Mouse (Mus musculus): ENCODE data around the gene Olfr1442. TPM values are rescaled to one million over a fixed set of nuclear protein-coding genes. Genes with fewer than 3 reads are reported as not detected.
"Not testable (repeated sequence)": the region's sequence is repeated elsewhere in the genome, so short reads cannot be mapped to it uniquely, and the experiment has no call there.

Olfr1442 gene
- not detected in 2 replicates for polyA plus RNA-seq (2015; fragmentation: Nextera tagmentation; extraction: Ambion mirVana)

DNA sequence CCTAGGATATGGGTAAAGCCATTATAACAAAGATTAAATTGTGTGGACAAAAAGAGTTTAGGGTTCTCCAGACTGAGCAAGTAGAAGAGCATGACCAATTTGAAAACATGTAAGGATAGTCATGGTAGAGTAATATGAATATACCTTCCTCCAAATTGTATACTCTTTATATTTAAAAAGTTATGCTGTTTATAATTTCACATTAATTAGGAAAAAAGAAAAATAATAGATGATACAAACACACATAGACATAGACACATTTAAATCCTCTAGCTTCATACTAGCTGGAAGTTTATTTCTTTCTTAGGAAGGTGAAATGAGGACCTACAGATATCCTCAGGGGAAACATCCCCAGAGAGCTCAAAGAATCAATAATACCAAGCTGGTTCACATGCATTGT, at the start of gene Olfr1442:
TSS of gene Olfr1442 (plus strand) at position 301 of the 400 bp plus-strand sequence.
- H3K4me2 ChIP-seq, result no peak within 1 kb of the TSS
- no peak within 1 kb of the TSS for H3K27ac ChIP-seq (replicated peaks)
- no peaks in the 10 kb centered on the region for H3K9me3 ChIP-seq
- no peaks in the 10 kb centered on the region for H3K4me1 ChIP-seq (replicated peaks)
- H3K27me3 ChIP-seq, result no peaks in the 10 kb centered on the region
- no peak for ATAC-seq (ENCODE audit: low FRiP score, low read depth)
- no peak within 1 kb of the TSS for H3K9ac ChIP-seq
- no peaks in the 10 kb centered on the region for H3K36me3 ChIP-seq
- H3K4me3 ChIP-seq, result no peak within 1 kb of the TSS

DNA sequence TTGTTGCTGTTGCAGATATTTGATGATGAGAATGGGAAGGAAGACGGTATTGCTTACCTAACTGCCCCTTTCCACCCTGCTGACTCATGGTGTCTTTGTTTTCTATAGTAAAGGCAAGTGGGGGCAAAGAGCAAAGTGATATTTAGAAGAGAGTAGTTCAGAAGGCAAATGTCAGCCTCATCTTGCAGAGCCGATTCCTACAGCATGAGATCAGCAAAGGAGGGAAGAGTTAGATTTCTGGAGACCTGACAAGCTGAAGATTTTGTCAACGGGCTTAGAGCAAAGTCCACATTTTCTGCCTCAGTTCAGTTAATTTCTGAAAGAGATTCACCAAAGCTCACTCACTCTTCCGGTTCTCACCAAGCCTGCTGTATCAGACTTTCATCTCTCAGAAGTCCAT, 37.1 kb upstream of the Olfr1442 start, which contains the start of gene Glyat:
TSS of gene Glyat (plus strand) at position 133 of the 400 bp plus-strand sequence.
- WGBS, result 83% methylated on average over 4 of the region's 4 CpGs
- Histone ChIP-seq H3K36me3 (no peaks in the 10 kb centered on the region), H3K27me3 (no peaks in the 10 kb centered on the region)

DNA sequence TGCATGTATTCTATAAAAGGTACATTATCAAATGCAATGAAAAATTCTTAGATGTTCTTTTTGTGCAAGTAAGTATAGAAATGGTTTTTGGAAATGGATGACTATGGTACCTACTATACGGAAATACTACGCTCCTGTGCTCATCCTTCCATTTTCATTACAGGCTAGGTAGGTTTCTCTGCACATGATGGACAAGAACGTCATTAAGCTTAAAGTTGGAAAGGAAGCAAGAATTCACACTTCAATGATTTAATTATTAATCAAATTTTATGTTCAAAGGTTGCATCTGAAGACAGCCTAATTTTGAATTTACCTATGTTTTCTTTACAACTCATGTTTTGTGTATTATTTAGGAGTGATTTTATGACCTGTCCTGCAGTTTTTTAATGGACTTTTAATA, 36.0 kb upstream of the Olfr1442 start:
- H3K9me3 ChIP-seq, result no peaks in the 10 kb centered on the region
- ATAC-seq (ENCODE audit: low FRiP score, low read depth), result no peak
- no peak overlapping the region for H3K27ac ChIP-seq (replicated peaks)
- no peak overlapping the region for H3K4me2 ChIP-seq
- H3K27me3 ChIP-seq, result no peaks in the 10 kb centered on the region
- no peaks in the 10 kb centered on the region for H3K4me1 ChIP-seq (replicated peaks)
- H3K4me3 ChIP-seq, result no peak overlapping the region
- H3K9ac ChIP-seq, result no peak overlapping the region
- 91% methylated on average over 3 of the region's 3 CpGs for WGBS
- no peaks in the 10 kb centered on the region for H3K36me3 ChIP-seq

More for the DNA sequence above, 37.1 kb upstream of the Olfr1442 start, which contains the start of gene Glyat:
- H3K4me3 ChIP-seq, result no peak within 1 kb of the TSS
- H3K9me3 ChIP-seq, result no peaks in the 10 kb centered on the region
- H3K27ac ChIP-seq (replicated peaks), result no peak within 1 kb of the TSS
- no peak within 1 kb of the TSS for H3K4me2 ChIP-seq
- no peaks in the 10 kb centered on the region for H3K4me1 ChIP-seq (replicated peaks)
- no peak for ATAC-seq (ENCODE audit: low FRiP score, low read depth)
- no peak within 1 kb of the TSS for H3K9ac ChIP-seq

DNA sequence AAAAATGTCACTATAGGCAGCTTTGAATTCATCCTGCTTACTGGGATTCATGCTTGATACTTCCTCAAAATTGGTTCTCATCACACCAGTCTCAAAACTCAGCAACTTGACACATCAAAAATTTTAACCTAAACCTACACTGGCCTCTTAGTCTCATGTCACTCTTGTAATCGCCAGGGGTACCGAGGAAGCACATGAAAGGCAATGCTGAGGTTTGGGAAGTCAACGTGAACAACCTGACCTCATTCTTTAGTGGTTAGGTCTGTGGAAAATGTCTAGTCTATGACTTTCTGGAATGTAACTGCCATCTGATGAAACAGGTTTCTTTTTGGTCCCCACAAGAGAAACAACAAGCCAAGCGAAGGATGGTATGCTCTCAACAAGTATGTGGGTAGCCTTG, 35.3 kb upstream of the Olfr1442 start:
- WGBS, result 91% methylated on average over 4 of the region's 4 CpGs
- Histone ChIP-seq H3K4me3 (no peak overlapping the region), H3K36me3 (no peaks in the 10 kb centered on the region)

DNA sequence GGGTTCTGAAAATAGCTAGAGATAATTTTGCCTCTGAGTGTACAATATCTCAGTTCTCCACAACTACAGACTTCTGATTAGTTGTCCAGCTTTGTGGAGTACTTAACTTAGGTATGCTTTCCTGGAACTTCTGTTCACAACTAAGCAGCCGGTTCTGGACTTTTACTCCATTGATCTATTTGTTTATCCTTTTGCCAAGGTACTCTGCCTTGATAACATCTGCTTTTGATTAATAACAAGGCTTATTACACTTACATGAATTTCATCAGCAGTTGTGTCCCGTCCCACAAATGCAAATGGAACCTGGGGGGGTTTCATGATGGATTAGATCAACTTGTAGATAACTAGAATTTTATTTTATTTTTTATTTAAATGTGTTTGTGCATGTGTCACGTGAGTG, 33.4 kb upstream of the Olfr1442 start:
- Histone ChIP-seq H3K9me3 (no peaks in the 10 kb centered on the region), H3K4me2 (no peak overlapping the region), H3K27me3 (no peaks in the 10 kb centered on the region), H3K4me1 (replicated peaks) (no peaks in the 10 kb centered on the region), H3K9ac (no peak overlapping the region), H3K4me3 (no peak overlapping the region), H3K36me3 (no peaks in the 10 kb centered on the region), H3K27ac (replicated peaks) (no peak overlapping the region)
- 83% methylated on average over 3 of the region's 3 CpGs for WGBS
- ATAC-seq (ENCODE audit: low FRiP score, low read depth), result no peak

More for the DNA sequence above, 35.3 kb upstream of the Olfr1442 start:
- Histone ChIP-seq H3K27ac (replicated peaks) (no peak overlapping the region), H3K9me3 (no peaks in the 10 kb centered on the region), H3K4me2 (no peak overlapping the region), H3K9ac (no peak overlapping the region), H3K4me1 (replicated peaks) (no peaks in the 10 kb centered on the region), H3K27me3 (no peaks in the 10 kb centered on the region)
- no peak for ATAC-seq (ENCODE audit: low FRiP score, low read depth)

DNA sequence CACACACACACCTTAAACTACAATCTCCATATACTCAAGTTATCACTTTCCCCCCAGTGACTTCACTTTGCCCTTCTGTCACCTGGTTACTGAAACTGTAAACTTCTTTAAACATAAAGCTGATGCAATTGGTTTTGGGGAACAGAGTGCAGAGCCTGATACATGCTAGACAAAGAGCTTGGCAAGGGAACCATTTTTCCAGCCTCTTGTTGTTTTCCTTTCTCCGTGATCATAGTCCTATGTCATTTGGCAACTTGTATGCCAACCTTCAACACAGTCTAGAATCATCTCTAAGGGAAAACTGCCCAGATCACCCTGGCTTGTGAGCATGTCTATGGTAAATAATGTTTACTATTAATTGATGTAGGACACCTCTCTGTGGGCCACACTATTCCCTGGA, 32.2 kb upstream of the Olfr1442 start:
- Histone ChIP-seq H3K27ac (replicated peaks) (no peak overlapping the region), H3K9me3 (no peaks in the 10 kb centered on the region), H3K4me3 (no peak overlapping the region), H3K9ac (no peak overlapping the region), H3K36me3 (no peaks in the 10 kb centered on the region), H3K4me2 (no peak overlapping the region), H3K27me3 (no peaks in the 10 kb centered on the region), H3K4me1 (replicated peaks) (no peaks in the 10 kb centered on the region)
- ATAC-seq (ENCODE audit: low FRiP score, low read depth), result no peak
- WGBS, result 75% methylated on average over 1 of the region's 1 CpGs

DNA sequence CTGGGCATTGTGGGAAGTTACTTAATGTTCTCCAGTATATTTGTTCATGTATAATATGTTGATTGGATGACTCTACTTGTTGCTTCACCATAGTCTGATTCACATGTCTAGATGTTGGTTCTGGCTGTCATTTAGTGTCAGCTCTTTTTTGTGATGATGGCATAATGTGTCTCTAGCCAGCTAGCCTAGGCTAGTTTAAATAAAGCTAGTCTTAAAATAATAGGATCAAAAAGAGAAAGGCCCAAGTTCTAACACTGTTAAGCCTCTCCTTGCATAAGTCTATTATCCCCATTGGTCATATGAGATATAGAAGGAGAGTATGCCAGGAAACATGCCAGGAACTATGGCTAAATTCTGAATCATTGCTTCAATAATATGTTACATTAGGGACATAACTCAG, 20.7 kb upstream of the Olfr1442 start:
- no peak for ATAC-seq (ENCODE audit: low FRiP score, low read depth)
- Histone ChIP-seq H3K4me1 (replicated peaks) (no peaks in the 10 kb centered on the region), H3K4me3 (no peak overlapping the region), H3K27me3 (no peaks in the 10 kb centered on the region), H3K4me2 (no peak overlapping the region), H3K27ac (replicated peaks) (no peak overlapping the region), H3K9ac (no peak overlapping the region), H3K9me3 (no peaks in the 10 kb centered on the region), H3K36me3 (no peaks in the 10 kb centered on the region)

DNA sequence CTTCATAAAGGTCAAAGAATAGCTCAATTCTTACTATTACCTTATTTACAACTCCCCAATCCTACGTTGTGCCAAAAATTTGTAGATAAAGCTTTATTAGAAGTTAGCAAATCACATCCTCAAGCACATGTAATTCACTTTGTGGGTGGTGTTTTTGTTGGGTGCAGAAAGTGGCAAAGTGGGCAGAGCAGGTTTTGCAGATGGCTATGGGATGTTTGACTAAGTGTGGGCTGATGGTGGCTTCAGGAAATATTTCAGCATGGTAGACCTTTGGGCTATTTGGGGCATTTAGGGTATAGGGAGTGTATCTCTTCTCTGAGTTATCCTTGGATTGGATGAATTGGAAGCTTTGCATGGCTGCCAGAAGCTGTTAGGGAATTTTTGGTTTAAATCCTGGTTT, 4.1 kb upstream of the Olfr1442 start:
- Histone ChIP-seq H3K4me3 (no peak overlapping the region), H3K9me3 (peaks cover 5% of the 10 kb centered on the region; the same call in 1 of the 2 replicates), H3K9ac (no peak overlapping the region), H3K4me1 (replicated peaks) (no peaks in the 10 kb centered on the region), H3K27ac (replicated peaks) (no peak overlapping the region), H3K4me2 (no peak overlapping the region), H3K27me3 (no peaks in the 10 kb centered on the region), H3K36me3 (no peaks in the 10 kb centered on the region)
- no peak for ATAC-seq (ENCODE audit: low FRiP score, low read depth)
- 79% methylated on average over 1 of the region's 1 CpGs for WGBS

DNA sequence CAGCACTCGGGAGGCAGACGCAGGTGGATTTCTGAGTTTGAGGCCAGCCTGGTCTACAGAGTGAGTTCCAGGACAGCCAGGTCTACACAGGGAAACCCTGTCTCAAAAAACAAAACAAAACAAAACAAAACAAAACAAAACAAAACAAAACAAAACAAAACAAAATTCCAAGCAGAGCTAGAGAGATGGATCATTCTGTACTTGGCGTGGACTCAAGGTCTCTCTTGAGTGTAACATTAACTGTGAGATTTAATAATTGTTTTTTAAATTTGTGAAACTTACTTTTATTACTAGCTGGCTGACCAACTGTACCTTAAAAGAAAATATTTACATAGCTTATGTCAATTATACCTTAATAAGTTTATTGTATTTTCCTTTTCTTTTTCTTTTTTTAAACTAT, 1.6 kb upstream of the Olfr1442 start:
- H3K4me1 ChIP-seq (replicated peaks); H3K36me3 ChIP-seq; H3K9me3 ChIP-seq; H3K4me2 ChIP-seq; H3K9ac ChIP-seq; H3K4me3 ChIP-seq; ATAC-seq (ENCODE audit: low FRiP score, low read depth); H3K27ac ChIP-seq (replicated peaks); H3K27me3 ChIP-seq: not testable (repeated sequence)
- 97% methylated on average over 3 of the region's 3 CpGs for WGBS

DNA sequence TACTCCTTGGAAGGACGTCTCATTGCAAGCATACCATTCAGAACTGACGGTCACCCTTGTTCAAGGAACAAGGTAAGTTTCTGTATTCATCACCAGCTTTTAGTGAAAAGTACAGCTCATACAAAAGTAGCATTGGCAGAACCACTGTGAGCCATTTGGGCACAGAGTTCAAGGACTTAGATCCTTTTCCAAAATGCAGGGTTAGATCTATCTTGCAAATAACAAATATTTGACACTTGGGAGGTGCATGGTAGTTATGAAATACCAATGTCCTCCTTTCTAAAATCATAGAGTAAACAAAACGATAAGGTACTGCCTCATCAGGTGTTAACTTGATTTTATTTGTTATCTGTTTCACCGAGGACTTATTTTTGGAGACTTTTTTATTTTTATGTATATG, 812 bp downstream of the Olfr1442 start:
- Histone ChIP-seq H3K27me3 (no peaks in the 10 kb centered on the region), H3K4me1 (replicated peaks) (no peaks in the 10 kb centered on the region), H3K4me3 (no peak overlapping the region), H3K27ac (replicated peaks) (no peak overlapping the region), H3K9ac (no peak overlapping the region), H3K36me3 (no peaks in the 10 kb centered on the region), H3K9me3 (no peaks in the 10 kb centered on the region), H3K4me2 (no peak overlapping the region)
- ATAC-seq (ENCODE audit: low FRiP score, low read depth), result no peak
- 88% methylated on average over 4 of the region's 4 CpGs for WGBS

DNA sequence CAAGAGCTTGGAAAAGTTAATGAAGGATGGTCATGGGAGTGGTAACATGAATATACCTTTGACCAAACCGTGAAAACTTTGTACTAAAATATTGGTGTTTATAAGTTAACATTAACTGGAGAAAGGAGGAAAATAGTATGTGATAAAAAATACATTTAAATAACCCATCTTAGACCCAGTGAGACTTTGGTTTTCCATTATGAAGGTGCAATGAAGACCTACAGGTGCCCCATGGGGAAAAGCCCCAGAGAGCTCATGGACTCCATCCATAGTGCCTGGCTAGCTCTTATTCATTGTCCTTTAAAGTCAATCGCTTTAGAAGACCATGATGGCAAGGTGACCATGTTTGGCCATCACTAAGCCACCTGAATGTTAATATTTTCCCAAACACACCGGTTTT, 7.6 kb downstream of the Olfr1442 start, which contains the start of gene Olfr1443:
TSS of gene Olfr1443 (plus strand) at position 301 of the 400 bp plus-strand sequence.
- 71% methylated on average over 3 of the region's 3 CpGs for WGBS
- Histone ChIP-seq H3K9me3 (no peaks in the 10 kb centered on the region), H3K27ac (replicated peaks) (no peak within 1 kb of the TSS), H3K27me3 (no peaks in the 10 kb centered on the region), H3K4me2 (no peak within 1 kb of the TSS), H3K4me1 (replicated peaks) (no peaks in the 10 kb centered on the region), H3K9ac (no peak within 1 kb of the TSS), H3K36me3 (no peaks in the 10 kb centered on the region), H3K4me3 (no peak within 1 kb of the TSS)
- ATAC-seq (ENCODE audit: low FRiP score, low read depth), result no peak

DNA sequence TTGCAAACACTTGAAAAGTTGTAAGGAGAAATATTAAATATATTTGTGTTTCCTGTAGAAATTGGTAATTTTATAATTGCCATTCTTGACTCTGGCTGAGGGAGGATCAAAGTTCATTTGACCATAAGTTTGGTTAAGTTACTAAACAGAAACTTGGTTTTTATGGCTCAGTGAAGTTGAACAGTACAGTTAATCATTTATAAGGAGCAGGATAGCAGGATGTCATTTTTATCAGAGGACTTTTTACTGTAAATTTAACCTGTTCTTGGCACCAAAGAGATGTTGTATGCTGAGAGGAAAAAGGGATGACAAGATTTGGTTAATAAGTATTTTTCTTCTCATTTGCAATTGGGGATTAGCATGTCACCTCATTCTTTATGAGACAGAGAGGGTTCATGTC, 14.4 kb downstream of the Olfr1442 start:
- ATAC-seq (ENCODE audit: low FRiP score, low read depth), result no peak
- no peak overlapping the region for H3K9ac ChIP-seq

DNA sequence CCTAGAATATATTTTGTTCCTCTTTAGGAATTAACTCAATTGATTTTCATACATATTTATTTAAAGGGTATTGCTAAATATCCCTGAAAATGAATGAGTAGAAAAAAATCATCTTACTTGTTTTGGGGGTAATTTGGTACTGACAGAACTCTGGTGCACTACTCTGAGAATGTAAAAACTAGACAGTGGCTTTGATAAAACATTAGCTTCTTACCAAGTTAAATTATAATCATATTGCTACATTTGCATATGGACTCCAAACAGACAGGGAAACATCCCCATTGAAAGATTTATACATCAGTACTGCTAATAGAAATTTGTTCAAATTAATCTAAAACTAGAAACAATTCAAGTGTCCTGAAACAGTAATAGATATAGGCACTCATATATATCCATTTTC, 15.0 kb downstream of the Olfr1442 start:
- no peak overlapping the region for H3K9ac ChIP-seq
- H3K9me3 ChIP-seq, result no peaks in the 10 kb centered on the region
- H3K4me3 ChIP-seq, result no peak overlapping the region
- no peaks in the 10 kb centered on the region for H3K27me3 ChIP-seq
- no peak overlapping the region for H3K27ac ChIP-seq (replicated peaks)
- no peaks in the 10 kb centered on the region for H3K36me3 ChIP-seq
- ATAC-seq (ENCODE audit: low FRiP score, low read depth), result no peak
- no peak overlapping the region for H3K4me2 ChIP-seq
- H3K4me1 ChIP-seq (replicated peaks), result no peaks in the 10 kb centered on the region

More for the DNA sequence above, 14.4 kb downstream of the Olfr1442 start:
- H3K4me1 ChIP-seq (replicated peaks), result no peaks in the 10 kb centered on the region
- no peak overlapping the region for H3K27ac ChIP-seq (replicated peaks)
- no peak overlapping the region for H3K4me2 ChIP-seq
- H3K36me3 ChIP-seq, result no peaks in the 10 kb centered on the region
- H3K27me3 ChIP-seq, result no peaks in the 10 kb centered on the region
- no peaks in the 10 kb centered on the region for H3K9me3 ChIP-seq
- no peak overlapping the region for H3K4me3 ChIP-seq
